Mouse (Mus musculus) gonadal fat pad, adult 2 months (tissue): ENCODE data around the gene Ramp1. TPM values are rescaled to one million over a fixed set of nuclear protein-coding genes. Genes with fewer than 3 reads are reported as not detected.

Experiments
- DNase-seq: peaks from one replicate; pipeline ENCODE4 v3.0.0-alpha.2; 2012; ENCODE audit warnings: low read depth
- polyA plus RNA-seq: library from polyadenylated mRNA; depleted of rRNA; stranded (reverse); fragments of >200 nt; gene quantifications from 2 replicates; pipeline ENCODE4 v1.2.3, GENCODE M21; 2012

Ramp1 gene
- polyA plus RNA-seq, 1 experiment = 92.4 TPM

DNA sequence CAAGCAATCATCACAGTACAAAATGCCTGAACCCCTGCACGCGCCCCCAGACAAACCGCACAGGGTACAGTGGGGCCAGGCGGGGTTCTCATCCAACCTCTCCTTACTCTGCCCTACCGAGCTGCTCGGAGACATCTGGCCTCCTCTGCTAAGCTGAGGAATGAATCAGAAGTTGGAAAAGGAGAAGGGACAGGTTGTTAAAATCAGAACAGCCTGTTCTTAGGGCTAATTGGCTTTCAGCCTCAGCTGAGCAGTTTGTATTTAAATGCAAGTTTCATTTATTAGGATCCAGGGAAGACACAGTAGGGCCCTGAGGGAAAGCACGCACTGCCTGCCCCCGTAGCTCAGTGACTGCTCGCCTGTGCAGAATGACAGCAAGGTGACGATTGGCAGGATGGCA, 20.2 kb downstream of the Ramp1 start:
- no peak for DNase-seq

DNA sequence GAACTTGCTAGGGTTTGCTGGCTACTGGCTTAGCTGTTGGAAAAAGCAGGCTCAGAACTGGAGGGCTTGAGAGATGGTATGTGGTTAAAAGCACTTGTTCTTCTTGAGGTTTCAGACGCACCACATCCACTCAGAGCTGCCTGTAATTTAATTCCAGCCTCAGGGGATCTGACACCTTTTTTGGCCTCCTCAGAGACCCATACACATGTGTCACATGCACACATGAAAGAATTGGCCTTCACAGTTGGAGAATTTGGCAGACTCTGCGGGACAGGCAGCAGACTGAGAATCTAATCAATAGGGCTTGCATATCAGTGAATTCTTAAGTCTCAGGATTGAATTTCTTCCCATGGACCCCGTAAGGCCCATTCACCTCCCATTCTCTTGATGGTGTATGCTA, 21.5 kb downstream of the Ramp1 start:
- no peak for DNase-seq

DNA sequence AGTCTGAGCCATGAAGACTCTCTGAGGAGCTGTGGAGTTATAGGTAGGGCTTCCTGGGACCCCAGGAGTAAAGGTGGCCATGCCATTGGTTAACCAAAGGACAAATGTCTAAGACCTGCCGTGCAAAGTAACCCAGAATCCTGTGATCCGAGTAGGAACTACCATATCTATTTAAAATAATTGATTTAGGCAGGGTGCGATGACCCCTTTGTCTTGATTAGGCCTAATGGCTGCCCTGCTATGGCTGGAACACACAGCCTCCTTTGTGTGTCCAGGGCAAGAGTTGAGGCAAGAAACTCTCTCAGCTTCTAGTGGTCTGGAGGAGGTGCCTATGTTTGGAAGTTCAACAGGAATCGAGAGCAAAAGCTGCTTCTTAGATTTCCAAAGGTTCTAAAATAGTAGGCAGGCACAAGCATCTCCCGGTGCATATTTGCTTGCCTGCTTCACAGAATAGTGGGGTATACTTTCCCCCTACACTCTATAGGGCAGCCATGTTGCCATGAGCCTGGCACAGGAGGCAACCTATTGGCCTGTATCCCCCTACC, 24.7 kb downstream of the Ramp1 start:
- DNase-seq = no peak

DNA sequence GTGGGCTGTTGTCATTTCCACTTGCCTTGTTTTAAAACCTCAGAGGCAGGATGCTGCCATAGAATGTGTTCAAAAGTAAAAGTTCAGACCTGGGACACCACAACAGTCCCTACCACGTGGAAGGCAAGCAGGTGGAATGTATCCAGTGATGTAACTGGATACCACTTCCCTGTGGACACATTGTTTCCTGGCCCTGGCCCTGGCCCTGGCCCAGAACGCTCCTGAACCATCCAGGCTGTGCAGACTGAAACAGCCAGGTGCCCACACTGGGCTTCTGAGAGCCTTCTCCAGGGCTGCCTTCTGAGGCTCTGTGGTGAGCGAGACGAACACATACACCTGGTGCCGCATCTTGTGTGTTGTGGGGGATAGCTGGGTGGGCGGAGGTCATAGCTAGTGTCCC, 26.0 kb downstream of the Ramp1 start:
- DNase-seq = no peak

DNA sequence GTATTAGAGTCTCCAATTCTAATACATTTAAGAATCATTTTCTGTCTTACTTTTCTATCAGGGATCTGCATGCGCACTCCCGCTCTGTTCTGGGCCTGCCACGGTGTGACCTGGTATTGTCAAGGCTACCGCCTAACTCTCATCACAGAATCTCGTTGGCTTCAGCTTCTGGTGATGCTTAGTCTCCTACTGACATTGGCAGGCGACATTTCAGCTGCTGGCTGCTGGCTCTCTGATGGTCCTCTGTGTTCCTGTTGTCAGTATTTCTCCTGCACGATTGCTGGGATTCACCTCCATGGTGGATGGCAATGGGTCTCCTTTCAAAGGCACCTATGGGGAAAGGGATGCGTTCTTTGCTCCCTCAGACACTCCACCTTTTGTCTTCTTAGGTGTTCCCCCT, 26.7 kb downstream of the Ramp1 start:
- DNase-seq = no peak

DNA sequence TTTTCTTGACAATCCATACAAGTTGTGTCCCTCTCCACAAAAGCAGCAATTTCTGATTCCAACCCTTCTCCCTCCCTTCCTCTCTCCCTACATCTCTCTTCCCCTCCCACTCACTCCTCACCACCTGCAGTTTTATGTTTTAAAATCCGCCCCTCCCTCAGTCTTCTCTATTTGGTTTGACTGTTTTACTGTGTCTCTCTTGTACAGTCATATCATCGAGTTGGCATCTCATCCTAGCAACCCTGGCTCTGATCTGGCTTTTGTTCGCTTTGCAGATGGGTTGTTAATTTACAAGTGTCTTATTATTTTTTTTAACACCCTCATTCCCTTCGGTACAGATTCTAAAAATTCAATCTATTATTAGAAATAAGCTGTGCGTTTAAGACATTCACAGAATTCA, 27.3 kb downstream of the Ramp1 start:
- no peak for DNase-seq

DNA sequence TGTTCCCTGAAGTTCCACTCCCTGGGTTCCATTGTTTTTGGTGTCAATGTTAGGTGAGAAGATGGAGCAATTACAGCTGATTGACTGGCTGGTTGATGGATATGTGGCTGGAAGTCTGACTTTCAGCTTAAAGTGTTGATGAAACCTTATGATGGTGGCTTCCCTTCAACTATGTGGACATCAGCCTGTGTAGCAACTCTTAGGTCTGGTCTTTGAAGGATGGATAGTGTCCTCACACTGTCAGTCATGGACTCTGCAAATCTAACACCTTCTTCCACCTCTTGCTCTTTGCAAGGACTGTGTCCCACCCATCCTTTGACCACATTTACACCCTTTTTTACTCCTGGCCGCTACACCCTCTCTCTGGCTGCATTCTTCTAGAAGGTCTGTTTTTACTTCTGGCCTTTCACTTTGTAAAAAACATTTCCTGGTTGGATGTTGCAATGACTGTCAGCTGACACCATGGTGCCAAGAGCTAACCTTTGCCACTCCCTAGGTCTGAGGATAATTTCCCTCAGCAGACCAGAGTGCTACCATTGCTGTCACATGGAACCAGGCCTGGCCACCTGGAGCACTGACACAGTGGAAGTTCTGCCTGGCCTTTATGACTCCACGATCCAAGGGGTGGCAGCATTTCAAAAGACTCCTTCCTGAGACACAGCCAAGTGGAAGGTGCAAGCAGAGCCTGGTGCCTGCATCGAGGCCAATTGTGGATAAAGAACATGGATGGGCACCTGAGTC, 27.9 kb downstream of the Ramp1 start:
- no peak for DNase-seq

DNA sequence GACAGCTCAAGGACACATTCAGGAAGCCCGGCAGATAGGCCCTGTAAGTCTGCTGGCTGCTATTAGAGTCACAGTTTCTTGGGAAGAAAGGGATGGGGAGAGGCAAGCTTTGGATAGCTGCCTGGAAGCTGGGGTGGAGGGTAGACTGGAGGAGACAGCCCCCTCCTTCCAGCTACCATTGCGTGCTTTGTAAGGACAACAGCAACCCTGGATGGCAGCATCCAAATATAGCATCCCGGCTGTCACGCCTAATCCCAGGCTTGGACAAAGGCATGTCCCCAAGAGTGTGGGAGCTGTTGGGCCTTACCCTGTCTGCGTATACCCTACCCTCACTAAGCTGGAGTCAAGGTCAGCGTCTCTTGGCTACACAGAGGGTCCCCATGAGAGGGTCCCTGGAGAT, 29.7 kb downstream of the Ramp1 start:
- no peak for DNase-seq

DNA sequence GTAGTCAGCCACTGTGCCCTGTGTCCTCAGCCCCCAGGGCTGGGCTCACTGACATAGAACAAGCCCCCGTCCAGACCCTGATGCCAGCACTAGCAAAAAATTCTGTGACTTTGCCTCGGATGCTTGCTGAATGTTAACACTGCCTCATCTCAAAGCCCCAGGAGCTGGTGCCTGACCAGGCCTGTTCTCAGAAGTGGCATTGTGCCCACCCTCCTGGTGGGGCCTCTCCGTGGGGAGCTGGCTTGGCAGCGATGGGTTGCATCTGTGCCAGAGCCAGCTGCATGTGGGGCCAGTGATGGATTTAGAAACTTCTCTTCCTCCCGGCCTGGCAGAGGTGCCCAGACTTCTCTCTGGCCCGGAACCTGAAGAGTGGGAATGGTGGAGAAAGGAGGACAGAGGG, 30.2 kb downstream of the Ramp1 start:
- no peak for DNase-seq

DNA sequence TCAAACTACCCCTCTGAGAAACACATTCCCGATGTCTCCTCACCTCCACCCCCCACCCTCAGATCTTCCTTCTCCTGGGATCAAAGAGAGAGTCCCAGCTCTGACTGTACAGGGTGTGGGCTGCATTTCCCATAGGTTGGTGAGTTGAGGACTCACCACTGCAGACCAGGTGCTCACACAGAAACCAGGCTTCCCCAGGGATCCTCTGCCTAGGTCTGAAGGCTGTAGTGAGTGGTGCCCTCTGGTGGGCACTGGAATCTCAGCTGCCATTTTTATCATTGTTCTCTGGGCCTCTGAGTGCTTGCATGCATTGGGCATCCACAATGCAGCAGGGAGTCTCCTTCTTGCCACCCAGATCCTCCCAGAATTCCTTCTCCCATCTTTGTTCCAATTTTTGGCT, 31.5 kb downstream of the Ramp1 start:
- no peak for DNase-seq

DNA sequence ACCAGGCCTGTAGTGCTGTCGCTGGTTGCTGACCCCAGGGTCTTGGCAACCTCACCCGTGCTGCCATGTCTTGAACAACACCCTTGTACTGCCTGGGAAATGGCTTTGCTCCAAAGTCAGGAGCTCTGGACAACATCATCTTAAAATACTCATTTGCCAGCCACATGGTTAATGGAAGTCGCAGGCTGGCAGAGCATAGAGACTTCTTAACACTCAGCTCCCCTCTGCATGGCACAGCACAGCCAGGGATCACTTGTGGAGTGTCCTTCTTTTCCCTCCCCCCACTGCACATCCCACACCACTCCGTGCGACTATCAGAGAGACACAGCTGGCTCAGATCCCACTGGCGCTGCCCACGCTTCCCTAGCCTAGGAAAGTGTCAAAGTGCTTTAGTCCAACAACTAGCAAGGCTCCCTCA, 32.0 kb downstream of the Ramp1 start:
- DNase-seq = no peak

DNA sequence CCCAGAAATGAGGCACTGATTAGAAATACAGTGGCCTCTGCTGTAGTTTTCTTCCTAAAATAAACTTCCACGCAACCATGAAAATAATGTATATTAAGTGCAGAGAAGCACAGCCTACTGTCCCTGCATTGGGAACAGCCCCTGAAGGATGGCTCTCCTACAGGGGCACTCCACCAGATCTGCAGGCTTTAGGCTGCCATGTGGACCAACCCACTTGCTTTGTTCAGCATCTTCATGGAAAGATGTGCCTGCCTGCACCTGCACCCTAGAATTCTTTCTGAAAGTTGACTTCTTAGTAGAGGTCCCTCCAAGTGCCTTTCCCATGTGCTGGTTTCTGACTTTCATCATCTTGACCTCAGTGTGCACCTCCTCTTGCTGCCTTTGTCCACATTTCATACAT, 35.6 kb downstream of the Ramp1 start:
- DNase-seq = no peak

DNA sequence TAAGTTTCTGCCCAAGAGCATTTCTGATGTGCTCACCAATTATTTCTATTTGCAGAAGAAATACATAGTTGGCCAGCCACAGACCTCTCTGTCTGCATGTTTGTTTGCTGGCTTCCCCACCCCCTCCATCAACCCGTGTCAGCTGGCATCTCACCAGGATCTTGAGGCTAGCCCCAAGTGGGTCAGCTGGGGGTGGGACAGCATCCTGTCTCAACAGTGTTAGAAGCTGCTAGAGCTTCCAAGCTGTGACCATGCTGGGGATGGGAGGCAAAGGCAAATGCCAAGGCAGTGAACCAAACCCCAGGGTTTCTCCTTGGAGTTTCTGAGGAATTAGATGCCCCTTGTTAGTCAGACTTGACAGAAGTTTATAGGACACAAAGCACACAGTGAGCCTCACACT, 36.4 kb downstream of the Ramp1 start:
- DNase-seq = no peak

DNA sequence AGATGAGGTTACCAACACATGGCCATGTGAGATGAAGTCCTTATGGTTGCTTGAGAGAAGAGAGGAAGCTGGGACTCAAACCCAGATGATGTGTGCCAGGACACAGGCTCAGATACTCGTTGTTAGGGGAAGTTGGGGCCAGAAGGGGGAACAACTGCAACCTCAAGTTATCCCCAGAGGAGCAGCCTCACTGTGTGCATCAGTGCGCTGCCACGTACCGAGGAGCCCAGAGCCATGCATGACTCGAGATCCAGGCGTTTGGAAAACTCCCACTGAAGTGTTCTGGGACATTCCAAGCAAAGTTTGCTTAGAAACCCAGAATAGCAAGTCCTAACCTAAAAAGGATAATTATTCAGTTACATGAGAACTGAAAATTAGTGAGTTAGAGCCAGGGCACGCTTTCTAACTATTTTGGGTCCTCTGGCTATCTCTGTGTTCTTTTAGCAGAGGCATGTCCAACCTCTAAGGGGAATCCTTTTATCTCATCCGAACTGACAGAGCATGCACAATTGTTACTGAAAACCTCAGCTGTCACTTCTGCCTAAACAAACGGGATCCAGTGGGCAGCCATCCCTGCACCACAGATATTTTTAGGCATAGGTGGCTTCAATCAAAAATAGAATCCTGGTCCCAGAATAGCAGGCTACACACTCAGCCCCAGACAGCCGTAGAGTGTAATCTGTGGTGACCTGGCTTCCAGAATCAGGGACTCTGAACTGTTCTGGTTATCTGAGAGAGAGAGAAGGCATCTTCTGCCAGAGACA, 37.1 kb downstream of the Ramp1 start:
- no peak for DNase-seq

DNA sequence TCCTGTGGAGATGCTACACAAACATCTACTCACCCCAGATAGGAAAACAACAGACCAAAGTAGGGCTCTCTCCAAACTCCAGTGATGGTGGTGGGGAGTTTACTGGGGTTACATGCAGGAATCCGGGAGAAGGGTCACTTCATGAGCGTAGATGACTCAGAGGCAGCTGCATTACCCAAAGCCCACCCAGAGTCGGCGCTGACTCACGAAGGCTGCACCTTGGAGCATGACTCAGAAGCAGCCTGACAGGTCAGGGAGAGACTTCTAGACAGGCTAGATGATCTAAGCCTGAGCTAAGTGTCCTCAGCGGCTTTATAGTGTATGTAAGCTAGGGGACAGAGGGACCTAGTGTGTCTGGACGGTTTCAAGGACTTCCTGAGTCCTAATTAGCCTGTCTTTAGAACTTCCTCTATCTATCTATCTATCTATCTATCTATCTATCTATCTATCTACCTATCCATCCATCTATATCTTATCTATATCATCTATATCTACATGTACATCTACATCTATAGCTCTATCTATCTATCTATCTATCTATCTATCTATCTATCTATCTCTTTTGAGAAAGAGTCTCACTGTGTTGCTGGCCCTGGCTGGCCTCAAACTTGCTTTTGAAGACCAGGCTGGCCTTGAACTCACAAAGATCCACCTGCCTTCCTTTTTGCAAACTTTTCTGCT, 40.2 kb downstream of the Ramp1 start:
- no peak for DNase-seq

DNA sequence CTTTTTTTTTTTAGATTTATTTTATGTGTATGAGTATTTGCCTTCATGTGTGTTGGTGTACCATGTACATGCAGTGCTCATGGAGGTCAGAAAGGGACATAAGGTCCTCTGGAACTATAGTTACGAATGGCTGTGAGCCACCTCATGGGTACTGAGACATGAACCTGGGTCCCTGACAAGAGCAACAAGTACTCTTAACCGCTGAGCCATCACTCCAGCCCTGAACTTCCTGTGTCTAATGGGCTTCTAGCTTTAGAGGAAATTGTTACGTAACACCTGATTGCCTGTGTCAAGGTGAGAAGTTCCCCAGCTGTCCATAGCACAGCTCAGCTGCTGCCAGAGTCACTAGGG, 40.7 kb downstream of the Ramp1 start:
- no peak for DNase-seq

DNA sequence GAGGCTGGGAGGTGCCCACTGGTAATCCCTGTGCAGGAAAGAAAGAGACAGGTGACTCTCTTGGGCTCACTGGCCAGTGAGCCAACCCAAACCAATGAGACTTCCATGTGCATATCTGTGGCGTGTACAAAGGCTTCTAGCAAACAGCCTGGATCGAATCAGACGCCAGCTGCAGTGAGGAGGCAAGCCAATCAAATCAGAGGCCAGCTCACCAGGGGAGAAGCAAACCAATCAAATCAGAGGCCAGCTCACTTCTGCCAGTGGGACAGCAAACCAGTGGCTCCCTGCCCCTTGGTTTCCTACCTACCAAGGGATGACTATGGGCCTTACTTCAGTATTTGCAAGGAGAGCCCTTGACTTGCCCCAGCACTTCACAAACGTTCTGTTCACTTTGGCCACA, 46.9 kb downstream of the Ramp1 start:
- no peak for DNase-seq

DNA sequence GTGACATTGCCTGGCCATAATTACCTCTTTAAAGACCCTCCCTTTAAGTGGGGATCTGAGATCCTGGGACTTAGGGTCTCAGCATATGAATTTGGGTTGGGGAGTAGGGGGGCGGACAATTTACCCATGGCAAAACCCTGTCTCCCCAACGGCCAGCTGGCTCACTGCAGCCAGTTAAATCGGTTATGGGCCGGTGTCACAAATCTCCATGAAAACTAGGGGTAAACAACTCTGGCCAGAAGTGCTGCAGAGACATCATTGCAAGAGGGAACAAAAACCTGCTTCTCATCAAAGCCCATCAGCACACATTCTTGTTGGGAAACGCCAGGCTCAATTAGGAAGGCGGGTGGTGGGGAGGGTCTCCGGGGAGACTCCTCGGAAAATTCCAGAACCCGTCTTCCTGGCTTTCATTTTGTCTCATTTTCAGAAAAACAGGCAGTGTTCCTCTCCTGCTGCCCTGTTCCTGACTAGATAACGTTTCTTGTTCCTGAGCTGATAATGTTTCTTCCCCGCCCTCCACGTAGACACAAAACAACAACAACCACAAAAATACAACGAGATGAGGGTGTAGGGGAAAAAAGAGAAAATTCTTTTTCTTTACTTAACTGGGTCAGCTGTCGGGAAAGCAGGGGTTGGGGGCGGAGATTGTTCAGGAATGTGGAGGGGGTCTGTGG, 47.9 kb downstream of the Ramp1 start:
- no peak for DNase-seq

DNA sequence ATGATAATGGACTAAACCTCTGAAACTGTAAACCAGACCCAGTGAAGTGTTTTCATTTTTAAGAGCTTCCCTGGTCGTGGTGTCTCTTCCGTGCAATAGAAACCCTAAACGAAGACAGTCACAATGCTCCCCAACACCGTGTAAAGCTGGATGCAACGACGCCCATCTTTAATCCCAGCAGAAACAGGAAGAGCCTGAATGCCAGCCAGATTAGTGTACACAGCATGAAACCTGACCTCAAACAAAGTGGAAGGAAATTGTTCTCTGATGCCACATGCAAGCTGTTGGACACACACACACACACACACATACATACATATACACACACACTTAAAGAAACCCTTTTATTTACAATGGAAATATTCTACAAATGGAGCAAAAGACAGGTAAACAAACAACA, 51.5 kb downstream of the Ramp1 start:
- no peak for DNase-seq

DNA sequence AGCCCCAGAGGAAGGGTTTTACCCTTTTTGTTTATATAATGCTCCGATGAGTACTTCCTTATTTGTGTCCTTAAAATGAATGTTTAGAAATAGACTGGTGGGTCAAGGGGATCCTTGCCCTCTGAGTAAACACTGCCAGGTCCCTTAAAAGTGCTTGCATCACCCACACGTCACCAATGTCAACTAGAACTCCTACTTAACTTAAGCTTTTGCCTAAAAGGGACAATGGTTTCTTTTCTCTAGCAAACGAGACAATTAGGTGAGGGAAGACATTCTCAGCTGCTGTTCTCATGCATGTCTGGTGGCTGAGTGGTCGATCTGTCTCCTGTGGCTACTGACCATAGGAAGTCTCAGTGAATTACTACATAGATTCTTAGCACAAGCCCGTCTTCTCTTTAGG, 52.3 kb downstream of the Ramp1 start:
- DNase-seq = no peak

DNA sequence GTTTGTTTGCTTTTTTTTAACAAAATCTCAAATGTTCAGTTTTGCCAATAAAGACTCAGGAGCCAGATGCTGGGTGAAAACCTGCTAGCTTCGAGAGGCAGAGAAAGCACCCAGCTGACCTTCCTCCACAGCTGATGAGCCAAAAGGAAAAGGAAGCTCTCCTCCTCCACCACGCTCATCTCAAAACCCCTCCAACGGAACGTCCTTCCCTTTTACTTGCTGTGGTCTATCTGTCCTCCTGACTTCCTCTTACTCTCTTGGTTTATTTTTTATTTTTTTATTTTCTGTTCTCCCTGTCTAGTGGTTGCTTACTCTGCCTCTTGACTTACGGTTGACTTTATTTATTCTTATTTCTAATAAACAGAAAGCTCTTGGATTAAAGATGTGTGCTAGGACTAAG, 55.8 kb downstream of the Ramp1 start:
- no peak for DNase-seq

DNA sequence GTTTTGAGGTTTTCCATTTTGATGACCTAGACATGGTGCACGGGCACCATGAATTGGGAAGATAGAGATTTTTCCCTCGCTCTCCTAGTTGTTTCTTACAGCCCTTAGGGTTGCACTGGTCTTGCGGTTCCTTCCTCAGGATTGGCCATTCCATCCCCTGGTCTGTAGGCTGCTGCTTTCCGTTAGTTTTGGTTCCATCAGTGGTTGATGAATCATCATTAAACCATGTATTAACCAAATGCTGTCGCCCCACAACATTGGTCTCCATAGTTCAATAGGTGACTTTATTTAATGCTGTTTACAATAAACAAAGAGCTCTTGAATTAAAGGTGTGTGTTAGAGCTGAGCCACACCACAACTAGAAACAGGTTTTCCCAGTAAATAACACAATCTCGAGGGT, 58.1 kb downstream of the Ramp1 start:
- no peak for DNase-seq
